Mouse (Mus musculus) hematopoietic stem cell, adult 5-6 weeks (primary cell): ENCODE data around the gene Gm4969. TPM values are rescaled to one million over a fixed set of nuclear protein-coding genes. Genes with fewer than 3 reads are reported as not detected.

ENCODE experiments used
- ATAC-seq, 2 experiments: fragments of 125-278 bp in 1 of 2; replicated peaks in 1 of 2; 2 replicates each; pipeline ENCODE4 v1.8.0; 2016 to 2017; ENCODE audit warnings: inconsistent platforms in 2 of 2, mild to moderate bottlenecking in 2 of 2, moderate number of reproducible peaks in 2 of 2, low read depth in 1 of 2, moderate TSS enrichment in 1 of 2; ENCODE audit not compliant: low FRiP score in 2 of 2, poor library complexity in 2 of 2, severe bottlenecking in 2 of 2, insufficient read depth in 1 of 2, low TSS enrichment in 1 of 2
- total RNA-seq: library from RNA; stranded (forward); fragments of 172-1452, 232-1000 nt; gene quantifications from 2 replicates; pipeline ENCODE4 v1.2.3, GENCODE M21; 2017

The Gm4969 gene
- total RNA-seq, 1 experiment from 2014 or later = 0.50 TPM

DNA sequence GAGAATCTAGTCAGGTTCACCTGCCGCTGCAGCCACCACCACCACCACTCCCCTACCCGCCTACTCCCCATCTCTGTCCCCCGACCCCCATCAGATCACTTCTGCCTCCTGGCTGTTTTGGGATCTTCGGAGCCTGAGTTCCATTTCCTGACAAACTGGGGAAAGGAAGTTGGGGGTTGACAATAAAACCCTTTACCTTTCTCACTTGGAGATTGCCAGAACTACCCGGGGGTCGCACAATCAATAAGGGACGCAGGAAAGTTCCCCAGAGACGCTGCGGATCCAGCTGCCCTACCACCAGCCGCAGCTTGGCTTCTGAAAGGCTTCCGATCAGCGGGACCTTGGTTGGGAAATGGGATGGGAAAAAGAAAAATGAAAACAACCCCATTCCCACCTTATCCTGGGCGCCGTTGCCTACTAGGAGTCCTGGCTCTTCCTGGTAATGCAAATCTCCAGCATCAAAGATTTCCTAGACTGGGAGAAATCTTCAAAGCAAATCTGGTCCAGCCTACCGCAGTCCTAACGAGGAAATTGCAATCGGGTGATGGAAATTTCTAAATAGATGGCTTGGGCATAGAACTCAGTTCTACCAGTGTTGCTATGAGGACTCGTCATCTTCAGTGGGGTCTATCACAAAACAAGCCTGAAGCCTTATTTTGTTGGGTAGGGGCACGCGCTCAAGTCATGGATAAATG, 30.2 kb upstream of the Gm4969 start:
- no peak for ATAC-seq

GRCm38 (mm10) chr7:19147497-19148045, 29.4 kb upstream of the Gm4969 start:
- ATAC-seq = no peak

DNA sequence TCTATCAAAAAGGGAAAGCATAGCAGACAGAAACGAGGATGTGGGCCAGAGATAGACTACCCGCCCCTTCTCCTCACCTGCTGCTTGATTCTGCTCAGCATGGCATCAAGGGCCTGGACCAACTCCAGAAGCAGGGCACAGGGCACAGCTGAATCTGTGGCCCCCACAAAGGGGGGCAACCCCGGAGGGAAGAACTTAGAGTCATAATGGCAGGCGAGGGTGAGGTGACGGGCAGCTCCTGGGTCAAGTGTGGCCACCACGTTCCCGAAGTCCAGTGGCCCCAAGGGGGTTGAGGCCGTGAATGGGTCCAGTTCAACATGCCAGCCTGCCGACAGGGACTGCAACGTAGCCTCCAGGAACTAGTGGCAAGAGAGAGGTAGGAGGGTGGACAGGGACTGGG, 28.6 kb upstream of the Gm4969 start:
- ATAC-seq = no peak

GRCm38 (mm10) chr7:19137380-19137779, 19.2 kb upstream of the Gm4969 start:
- ATAC-seq = no peak

- no peak for ATAC-seq
Measured at GRCm38 (mm10) chr7:19136673-19137334, 18.6 kb upstream of the Gm4969 start.

- no peak for ATAC-seq
Measured at GRCm38 (mm10) chr7:19136168-19136567, 18.0 kb upstream of the Gm4969 start.

GRCm38 (mm10) chr7:19131324-19131848, 13.2 kb upstream of the Gm4969 start:
- peak; percentile 98 for ATAC-seq

DNA sequence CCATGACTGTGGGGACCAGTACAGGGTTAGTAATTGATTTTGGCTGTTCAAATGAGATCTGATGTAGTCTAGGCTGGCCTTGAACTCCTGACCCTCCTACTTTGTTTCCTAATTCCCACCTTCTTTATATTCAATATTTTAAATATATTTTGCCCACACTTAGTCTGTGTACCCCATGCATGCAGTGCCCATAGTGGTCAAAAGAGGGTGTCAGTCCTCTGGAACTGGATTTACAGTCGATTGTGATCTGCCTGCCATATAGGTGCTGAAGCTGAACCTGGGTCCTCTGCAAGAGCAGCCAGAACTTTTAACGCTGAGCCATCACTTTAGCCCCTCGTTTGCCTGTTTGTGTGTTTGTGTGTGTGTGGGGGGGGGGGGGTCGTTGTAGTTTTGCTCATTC, 12.5 kb upstream of the Gm4969 start:
- no peak for ATAC-seq

GRCm38 (mm10) chr7:19129396-19129795, 11.2 kb upstream of the Gm4969 start:
- no peak for ATAC-seq

- ATAC-seq = no peak
Measured at GRCm38 (mm10) chr7:19127744-19128143, 9.6 kb upstream of the Gm4969 start.

- ATAC-seq = no peak
Measured at GRCm38 (mm10) chr7:19124713-19125112, 6.5 kb upstream of the Gm4969 start.

DNA sequence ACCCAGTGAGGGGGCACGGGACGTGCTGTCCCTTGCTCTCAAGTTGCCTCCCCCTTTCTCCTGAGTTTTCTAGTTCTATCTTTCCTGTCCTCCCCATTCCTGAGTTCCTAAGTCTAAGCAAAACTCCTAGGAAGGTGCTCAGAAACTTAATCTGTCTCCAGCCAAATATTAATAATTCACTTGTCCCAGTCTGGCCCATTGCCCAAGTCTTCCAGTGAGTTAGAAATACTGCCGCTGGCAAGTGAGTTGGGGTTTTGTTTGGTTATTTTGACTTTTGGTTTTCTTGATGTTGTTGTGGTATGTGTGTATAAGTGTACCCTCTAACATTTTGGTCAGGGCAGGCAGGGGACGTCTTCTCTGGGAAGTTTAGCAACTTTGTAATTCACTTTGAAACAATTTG, 3.5 kb upstream of the Gm4969 start:
- ATAC-seq = no peak

DNA sequence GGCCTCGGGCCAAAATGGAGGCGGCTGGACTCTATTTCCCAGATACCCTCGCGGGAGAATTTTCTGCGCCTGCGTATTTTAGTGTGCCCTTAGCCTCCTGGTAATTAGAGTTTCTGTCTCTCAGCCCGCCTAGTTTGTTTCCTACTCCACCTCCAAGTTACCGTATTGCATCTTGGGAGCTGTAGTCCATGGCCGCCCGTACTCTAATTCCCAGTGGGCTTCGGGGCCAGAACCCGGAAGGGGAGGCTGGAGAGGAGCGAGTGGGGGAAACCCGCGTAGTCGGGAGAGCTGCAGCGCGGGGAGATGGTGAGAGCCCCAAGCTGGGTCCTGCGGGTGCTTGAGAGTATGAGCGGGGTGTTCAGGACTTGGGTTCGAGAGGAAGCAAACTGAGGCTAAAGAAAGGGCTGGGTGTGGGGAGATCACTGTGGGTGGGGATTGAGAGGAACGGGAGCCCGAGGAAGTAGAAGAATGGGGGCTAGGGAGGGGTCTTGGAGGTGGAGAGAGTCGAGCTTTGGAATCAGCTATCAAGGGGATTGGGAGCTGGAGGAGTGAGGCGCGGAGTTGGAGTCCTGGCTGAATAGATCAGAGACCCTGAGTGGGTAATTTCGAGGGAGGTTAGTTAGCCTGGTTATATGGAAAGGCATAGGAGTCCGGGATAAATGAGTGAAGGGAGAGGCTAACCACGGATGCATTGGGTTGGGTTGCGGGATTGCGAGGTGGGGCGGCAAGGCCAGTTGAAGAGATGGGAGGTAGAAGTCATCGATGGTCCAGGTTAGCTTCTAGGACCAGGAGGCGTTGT, 1.7 kb upstream of the Gm4969 start, which contains the start of gene Fbxo46:
Gene Fbxo46 (plus strand): TSS at position 229 of the 799 bp plus-strand sequence.
- ATAC-seq = peak; percentile 100

GRCm38 (mm10) chr7:19119083-19119482, 915 bp upstream of the Gm4969 start:
- ATAC-seq = no peak

DNA sequence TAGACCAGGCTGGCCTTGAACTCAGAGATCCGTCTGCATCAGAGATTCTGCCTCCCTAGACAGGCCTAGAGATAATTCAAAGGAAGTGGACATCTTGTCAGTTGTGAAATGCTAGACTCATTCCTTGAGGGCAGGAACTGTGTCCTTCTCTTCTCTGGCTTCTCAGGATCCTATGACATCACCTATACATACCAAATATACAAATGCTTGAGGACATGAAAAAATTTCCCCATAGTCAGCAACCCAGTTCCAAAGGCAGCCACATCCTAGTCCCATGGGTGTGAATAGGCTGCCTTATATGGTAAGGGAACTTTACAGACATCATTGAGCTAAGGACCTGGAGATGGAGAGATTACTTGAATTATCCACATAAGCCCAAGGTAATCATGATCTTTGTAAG, 8.6 kb downstream of the Gm4969 start:
- no peak for ATAC-seq

- no peak for ATAC-seq
Measured at GRCm38 (mm10) chr7:19107436-19107835, 10.7 kb downstream of the Gm4969 start.

GRCm38 (mm10) chr7:19104486-19104885, 13.7 kb downstream of the Gm4969 start:
- no peak for ATAC-seq

DNA sequence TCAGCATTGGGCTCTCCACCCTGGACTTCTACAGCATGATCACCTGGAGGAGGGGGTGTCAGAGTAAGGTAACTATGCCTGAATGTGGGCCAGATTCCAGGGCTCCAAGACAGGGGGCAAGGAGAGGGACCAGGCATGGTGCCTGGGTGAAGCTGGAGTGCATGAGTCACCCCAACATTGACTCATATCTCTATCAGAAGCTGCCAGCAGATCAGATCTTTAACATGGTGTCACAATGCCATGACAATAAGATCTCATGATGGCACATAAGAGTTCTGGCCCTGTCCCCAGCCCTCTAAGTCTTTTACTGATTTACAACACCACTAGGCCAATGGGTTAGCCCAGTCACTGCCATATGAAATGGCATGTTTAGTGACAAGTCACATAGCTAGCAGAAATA, 14.4 kb downstream of the Gm4969 start:
- no peak for ATAC-seq
